ENCODE assay signal across 8 mouse cellular contexts in genomic region chr2:30171997-30172382, GRCm38 (mm10). TPM values are rescaled to one million over a fixed set of nuclear protein-coding genes. Genes with fewer than 3 reads are reported as not detected.
DNase-seq lines count a peak whose midpoint lies in the region; ATAC-seq and TF ChIP-seq lines count a peak whose summit lies in the region.

No protein-coding gene starts in this region.

- no peak for DNase-seq in heart, postnatal 4 days
- DNase-seq in MEL-GATA-1-ER (ENCODE audit: extremely low read depth, low read depth) (peak; percentile 8), adipocyte (ENCODE audit: low spot score) (no peak)
- no peak for DNase-seq in forebrain, postnatal 0 days
- no peak for DNase-seq in left cerebral cortex, adult 8-10 months (ENCODE audit: low spot score in 2 of 2)
- no peak for DNase-seq in embryo, embryonic 11 days

- H3K9ac ChIP-seq in heart, embryonic 15.5 days = peak overlapping the region; percentile 76
- H3K9ac ChIP-seq in forebrain, postnatal 0 days = peak overlapping the region; percentile 75

- H3K4me2 ChIP-seq in heart, embryonic 15.5 days = peak overlapping the region; percentile 98
- H3K4me2 ChIP-seq in forebrain, postnatal 0 days (ENCODE audit: low read depth) = peak overlapping the region; percentile 86

- H3K4me1 ChIP-seq in heart, embryonic 15.5 days (replicated peaks) = peaks cover 12% of the 10 kb centered on the region
- H3K4me1 ChIP-seq in forebrain, postnatal 0 days (ENCODE audit: insufficient read depth) = peaks cover 6% of the 10 kb centered on the region; the same call in 1 of the 2 replicates

- ATAC-seq in heart, embryonic 15.5 days (replicated peaks; ENCODE audit: insufficient number of reproducible peaks, insufficient read depth, low FRiP score, low read depth) = no peak
- peak; percentile 24 for ATAC-seq in forebrain, postnatal 0 days
- peak; percentile 17; the same call in 1 of the 2 replicates for ATAC-seq in megakaryocyte-erythroid progenitor cell, adult 5-6 weeks (replicated peaks; ENCODE audit: low FRiP score, low TSS enrichment, poor library complexity, severe bottlenecking)

- no peaks in the 10 kb centered on the region for H3K27me3 ChIP-seq in heart, embryonic 15.5 days
- H3K27me3 ChIP-seq in forebrain, postnatal 0 days (ENCODE audit: insufficient read depth, low read length) = no peaks in the 10 kb centered on the region

- H3K36me3 ChIP-seq in heart, embryonic 15.5 days = peaks cover 35% of the 10 kb centered on the region
- peaks cover 26% of the 10 kb centered on the region for H3K36me3 ChIP-seq in forebrain, postnatal 0 days (ENCODE audit: insufficient read depth)

- H3K4me3 ChIP-seq in heart, embryonic 15.5 days = peak overlapping the region; percentile 62
- peak overlapping the region; percentile 72 for H3K4me3 ChIP-seq in forebrain, postnatal 0 days (ENCODE audit: low read depth, low read length)

- WGBS in heart, embryonic 15.5 days = 1% methylated on average over 19 of the region's 19 CpGs
- WGBS in forebrain, postnatal 0 days = 2% methylated on average over 19 of the region's 19 CpGs

- 0 out of 2 replicates have a peak, but pooled peaks cover under 1% of the 10 kb centered on the region for H3K9me3 ChIP-seq in heart, embryonic 15.5 days (replicated peaks)
- no peaks in the 10 kb centered on the region for H3K9me3 ChIP-seq in forebrain, postnatal 0 days (ENCODE audit: low read length)

- no peak for TF ChIP-seq CTCF in forebrain, postnatal 0 days (IDR thresholded peaks at IDR 0.05; ENCODE audit: low read depth)

- H3K27ac ChIP-seq in heart, embryonic 15.5 days = peak overlapping the region; percentile 96
- peak overlapping the region; percentile 87 for H3K27ac ChIP-seq in forebrain, postnatal 0 days (ENCODE audit: low read depth, low read length)

RNA-seq across cellular contexts. Expression of gene Endog, which starts 0.7 kb away (rescaled TPM):
- polyA plus RNA-seq in heart, embryonic 15.5 days (2015; fragmentation: Nextera tagmentation; extraction: Ambion mirVana) = 33.9 and 35.1 TPM in 2 replicates
- 10 to 100 TPM; 44.4 to 48.9 TPM for total RNA-seq in heart, postnatal 4 days (2021)
- 31.8 and 37.1 TPM in 2 replicates for total RNA-seq in forebrain, postnatal 0 days (2014; rRNA removed)
- 29.0 and 31.1 TPM in 2 replicates for polyA plus RNA-seq in forebrain, postnatal 0 days (2015; fragmentation: Nextera tagmentation; extraction: Ambion mirVana)
- total RNA-seq in megakaryocyte-erythroid progenitor cell, adult 5-6 weeks (2014; fragmentation: Nextera tagmentation) = 20.8 and 22.3 TPM in 2 replicates
- 1.3 and 6.3 TPM in 2 replicates for total RNA-seq in megakaryocyte-erythroid progenitor cell, adult 5-6 weeks (2017)
- 10 to 100 TPM; 18.8 to 23.6 (median 22.9) TPM for total RNA-seq in left cerebral cortex, adult 8-10 months (2022)

RNA-seq across cellular contexts. Expression of gene Spout1, which starts 6.3 kb away (rescaled TPM):
- 27.3 and 36.3 TPM in 2 replicates for polyA plus RNA-seq in heart, embryonic 15.5 days (2015; fragmentation: Nextera tagmentation; extraction: Ambion mirVana)
- total RNA-seq in heart, postnatal 4 days (2021) = 10 to 100 TPM in 1 of 2 experiments, 1 to 10 TPM in 1; 8.4 to 10.7 TPM
- total RNA-seq in forebrain, postnatal 0 days (2014; rRNA removed) = 36.1 and 40.1 TPM in 2 replicates
- polyA plus RNA-seq in forebrain, postnatal 0 days (2015; fragmentation: Nextera tagmentation; extraction: Ambion mirVana) = 50.3 and 53.5 TPM in 2 replicates
- 43.4 and 53.4 TPM in 2 replicates for total RNA-seq in megakaryocyte-erythroid progenitor cell, adult 5-6 weeks (2014; fragmentation: Nextera tagmentation)
- 34.2 and 39.7 TPM in 2 replicates for total RNA-seq in megakaryocyte-erythroid progenitor cell, adult 5-6 weeks (2017)
- total RNA-seq in left cerebral cortex, adult 8-10 months (2022) = 10 to 100 TPM; 30.7 to 36.2 (median 31.6) TPM

RNA-seq across cellular contexts. Expression of gene Kyat1, which starts 33.7 kb away (rescaled TPM):
- 21.1 and 22.1 TPM in 2 replicates for polyA plus RNA-seq in heart, embryonic 15.5 days (2015; fragmentation: Nextera tagmentation; extraction: Ambion mirVana)
- 10 to 100 TPM; 33.3 to 35.3 TPM for total RNA-seq in heart, postnatal 4 days (2021)
- total RNA-seq in forebrain, postnatal 0 days (2014; rRNA removed) = 18.3 and 22.6 TPM in 2 replicates
- polyA plus RNA-seq in forebrain, postnatal 0 days (2015; fragmentation: Nextera tagmentation; extraction: Ambion mirVana) = 14.7 and 15.7 TPM in 2 replicates
- 16.1 and 17.2 TPM in 2 replicates for total RNA-seq in megakaryocyte-erythroid progenitor cell, adult 5-6 weeks (2014; fragmentation: Nextera tagmentation)
- total RNA-seq in megakaryocyte-erythroid progenitor cell, adult 5-6 weeks (2017) = 15.9 and 19.4 TPM in 2 replicates
- total RNA-seq in left cerebral cortex, adult 8-10 months (2022) = 10 to 100 TPM; 15.3 to 16.8 (median 16.1) TPM

RNA-seq across cellular contexts. Expression of gene Tbc1d13, which starts 38.4 kb away (rescaled TPM):
- 5.6 and 6.4 TPM in 2 replicates for polyA plus RNA-seq in heart, embryonic 15.5 days (2015; fragmentation: Nextera tagmentation; extraction: Ambion mirVana)
- total RNA-seq in heart, postnatal 4 days (2021) = 10 to 100 TPM; 23.9 to 27.4 TPM
- 116 and 135 TPM in 2 replicates for total RNA-seq in forebrain, postnatal 0 days (2014; rRNA removed)
- polyA plus RNA-seq in forebrain, postnatal 0 days (2015; fragmentation: Nextera tagmentation; extraction: Ambion mirVana) = 5.0 and 8.3 TPM in 2 replicates
- 39.9 and 48.0 TPM in 2 replicates for total RNA-seq in megakaryocyte-erythroid progenitor cell, adult 5-6 weeks (2014; fragmentation: Nextera tagmentation)
- 22.5 and 36.4 TPM in 2 replicates for total RNA-seq in megakaryocyte-erythroid progenitor cell, adult 5-6 weeks (2017)
- total RNA-seq in left cerebral cortex, adult 8-10 months (2022) = 10 to 100 TPM; 46.3 to 59.3 (median 49.1) TPM

RNA-seq across cellular contexts. Expression of gene Zer1, which starts 47.6 kb away (rescaled TPM):
- 5.0 and 6.8 TPM in 2 replicates for polyA plus RNA-seq in heart, embryonic 15.5 days (2015; fragmentation: Nextera tagmentation; extraction: Ambion mirVana)
- total RNA-seq in heart, postnatal 4 days (2021) = 10 to 100 TPM; 24.3 to 24.9 TPM
- total RNA-seq in forebrain, postnatal 0 days (2014; rRNA removed) = 51.9 and 70.2 TPM in 2 replicates
- 5.4 and 10.3 TPM in 2 replicates for polyA plus RNA-seq in forebrain, postnatal 0 days (2015; fragmentation: Nextera tagmentation; extraction: Ambion mirVana)
- 33.7 and 37.8 TPM in 2 replicates for total RNA-seq in megakaryocyte-erythroid progenitor cell, adult 5-6 weeks (2014; fragmentation: Nextera tagmentation)
- total RNA-seq in megakaryocyte-erythroid progenitor cell, adult 5-6 weeks (2017) = 7.5 and 8.3 TPM in 2 replicates
- total RNA-seq in left cerebral cortex, adult 8-10 months (2022) = 100 to 1,000 TPM; 141 to 144 (median 142) TPM
